Mouse (Mus musculus): ENCODE measurements around the gene Secisbp2l. TPM values are rescaled to one million over a fixed set of nuclear protein-coding genes. Genes with fewer than 3 reads are reported as not detected.

Secisbp2l gene
- total RNA-seq, 2 experiments from 2014 or later, result 103 to 107 TPM

- intact Hi-C loops (cut with DNase I), result no loop called here
- no peak for DNase-seq (ENCODE audit: low spot score in 2 of 2)
Measured at GRCm38 (mm10) chr2:125724546-125725114, 58.0 kb downstream of the Secisbp2l start.

- intact Hi-C loops (cut with DNase I), result no loop called here
- no peak for DNase-seq (ENCODE audit: low spot score in 2 of 2)
Measured at GRCm38 (mm10) chr2:125724086-125724430, 58.6 kb downstream of the Secisbp2l start, which contains the start of gene Shc4. TSS of gene Shc4 (minus strand) at chr2:125724148.

GRCm38 (mm10) chr2:125723408-125724085 is 59.1 kb downstream of the Secisbp2l start:
- intact Hi-C loops (cut with DNase I), result no loop called here
- DNase-seq (ENCODE audit: low spot score in 2 of 2), result peak in 1 of 2 experiments; percentile 28

GRCm38 (mm10) chr2:125723086-125723407 is 59.6 kb downstream of the Secisbp2l start:
- DNase-seq (ENCODE audit: low spot score in 2 of 2), result no peak
- intact Hi-C loops (cut with DNase I), result no loop called here

- intact Hi-C loops (cut with DNase I), result no loop called here
- no peak for DNase-seq (ENCODE audit: low spot score in 2 of 2)
Measured at GRCm38 (mm10) chr2:125716599-125716998, 66.1 kb downstream of the Secisbp2l start.

GRCm38 (mm10) chr2:125706510-125706921 is 76.2 kb downstream of the Secisbp2l start:
- DNase-seq (ENCODE audit: low spot score in 2 of 2), result no peak
- intact Hi-C loops (cut with DNase I), result no loop called here

GRCm38 (mm10) chr2:125704907-125705631 is 77.6 kb downstream of the Secisbp2l start:
- DNase-seq (ENCODE audit: low spot score in 2 of 2), result no peak

GRCm38 (mm10) chr2:125702851-125703250 is 79.8 kb downstream of the Secisbp2l start:
- no peak for DNase-seq (ENCODE audit: low spot score in 2 of 2)
- intact Hi-C loops (cut with DNase I), result no loop called here

More at GRCm38 (mm10) chr2:125704907-125705631, 77.6 kb downstream of the Secisbp2l start:
- intact Hi-C loops (cut with DNase I), result no loop called here

GRCm38 (mm10) chr2:125701606-125702005 is 81.1 kb downstream of the Secisbp2l start:
- intact Hi-C loops (cut with DNase I), result no loop called here
- no peak for DNase-seq (ENCODE audit: low spot score in 2 of 2)

- DNase-seq (ENCODE audit: low spot score in 2 of 2), result no peak
- intact Hi-C loops (cut with DNase I), result no loop called here
Measured at GRCm38 (mm10) chr2:125696219-125696618, 86.5 kb downstream of the Secisbp2l start.

GRCm38 (mm10) chr2:125694798-125695197 is 87.9 kb downstream of the Secisbp2l start:
- DNase-seq (ENCODE audit: low spot score in 2 of 2), result no peak
- intact Hi-C loops (cut with DNase I), result no loop called here

- no peak for DNase-seq (ENCODE audit: low spot score in 2 of 2)
- intact Hi-C loops (cut with DNase I), result no loop called here
Measured at GRCm38 (mm10) chr2:125692010-125692409, 90.7 kb downstream of the Secisbp2l start.

Other genes with a start within 250 kb of the Secisbp2l start
- gene Cep152, start 157.8 kb downstream of the Secisbp2l start, total RNA-seq (2021), result 1 to 10 TPM; 1.8 to 2.9 TPM
- gene Eid1, start 109.8 kb downstream of the Secisbp2l start, total RNA-seq (2021), result 100 to 1,000 TPM; 213 to 248 TPM
- gene Shc4, start 58.7 kb downstream of the Secisbp2l start, total RNA-seq (2021), result 1 to 10 TPM; 5.3 to 5.7 TPM
- gene Galk2, start 76.2 kb upstream of the Secisbp2l start, total RNA-seq (2021), result 10 to 100 TPM; 27.0 to 29.4 TPM
- gene Cops2, start 76.3 kb upstream of the Secisbp2l start, total RNA-seq (2021), result 100 to 1,000 TPM in 1 of 2 experiments, 10 to 100 TPM in 1; 90.8 to 101 TPM

Data from left cerebral cortex, postnatal 36 days (tissue).